Mouse (Mus musculus) midbrain, embryonic 13.5 days (tissue): ENCODE results near the gene Tcf7. TPM values are rescaled to one million over a fixed set of nuclear protein-coding genes. Genes with fewer than 3 reads are reported as not detected.

Experiments used
- ATAC-seq: fragments of 200-750 bp; cut with Nextera tagmentation; 2 replicates; pipeline ENCODE4 v1.8.0; 2017; ENCODE audit warnings: mild to moderate bottlenecking, moderate TSS enrichment, moderate library complexity
- H3K27ac ChIP-seq: fragments of 300-500 bp; sonication (generic); 2 replicates; pipeline ENCODE4 v1.5.1; 2015; ENCODE audit warnings: inconsistent platforms, mild to moderate bottlenecking, moderate library complexity
- H3K27me3 ChIP-seq: fragments of 300-500 bp; sonication (generic); 2 replicates; pipeline ENCODE4 v1.6.1; 2015; ENCODE audit warnings: mild to moderate bottlenecking, inconsistent platforms
- H3K36me3 ChIP-seq: fragments of 300-500 bp; sonication (generic); 2 replicates; pipeline ENCODE4 v1.6.1; 2015; ENCODE audit warnings: mild to moderate bottlenecking, inconsistent platforms
- H3K4me1 ChIP-seq: fragments of 300-500 bp; sonication (generic); replicated peaks from 2 replicates; pipeline ENCODE4 v1.6.1; 2015; ENCODE audit warnings: inconsistent platforms
- H3K4me2 ChIP-seq: fragments of 300-500 bp; sonication (generic); replicated peaks from 2 replicates; pipeline ENCODE4 v1.6.1; 2015; ENCODE audit warnings: moderate library complexity, mild to moderate bottlenecking, inconsistent platforms
- H3K4me3 ChIP-seq: fragments of 300-500 bp; sonication (generic); replicated peaks from 2 replicates; pipeline ENCODE4 v1.5.1; 2015; ENCODE audit warnings: mild to moderate bottlenecking, inconsistent platforms
- H3K9ac ChIP-seq: fragments of 300-500 bp; sonication (generic); replicated peaks from 2 replicates; pipeline ENCODE4 v1.6.1; 2015; ENCODE audit warnings: mild to moderate bottlenecking, inconsistent platforms
- H3K9me3 ChIP-seq: fragments of 300-500 bp; sonication (generic); 2 replicates; pipeline ENCODE4 v1.6.1; 2016; ENCODE audit warnings: mild to moderate bottlenecking, inconsistent platforms
- WGBS: fragments of 180-500 bp; shearing (Covaris S2); methylation state at CpG from one replicate; pipeline ENCODE4 v1.1.7; 2015; 5-methylcytosine and 5-hydroxymethylcytosine counted together
- polyA plus RNA-seq: library from polyadenylated mRNA; unstranded; fragments of >200 nt; fragmentation: Nextera tagmentation; extraction: Ambion mirVana; gene quantifications from 2 replicates; pipeline ENCODE4 v1.2.1, GENCODE M21; 2015

Gene Tcf7
- polyA plus RNA-seq, 1 experiment from 2014 or later: 4.2 TPM

GRCm38 (mm10) chr11:52281568-52282328 lies 1.1 kb downstream of the Tcf7 start:
- peak overlapping the region; percentile 95 for H3K4me2 ChIP-seq
- peak overlapping the region; percentile 59 for H3K4me3 ChIP-seq
- peaks cover 57% of the 10 kb centered on the region for H3K27me3 ChIP-seq
- H3K9ac ChIP-seq: no peak overlapping the region
- peaks cover 34% of the 10 kb centered on the region for H3K4me1 ChIP-seq
- WGBS: 69% methylated on average over 19 of the region's 19 CpGs
- no peak for ATAC-seq
- H3K9me3 ChIP-seq: no peaks in the 10 kb centered on the region
- no peaks in the 10 kb centered on the region for H3K36me3 ChIP-seq
- H3K27ac ChIP-seq: no peak overlapping the region

- Histone ChIP-seq H3K9me3 (no peaks in the 10 kb centered on the region), H3K4me2 (no peak overlapping the region), H3K27ac (no peak overlapping the region), H3K36me3 (no peaks in the 10 kb centered on the region), H3K4me1 (peaks cover 25% of the 10 kb centered on the region), H3K27me3 (peaks cover 49% of the 10 kb centered on the region), H3K9ac (no peak overlapping the region), H3K4me3 (no peak overlapping the region)
- WGBS: 91% methylated on average over 11 of the region's 11 CpGs
- no peak for ATAC-seq
Measured at GRCm38 (mm10) chr11:52280566-52281455, 2.0 kb downstream of the Tcf7 start.

DNA sequence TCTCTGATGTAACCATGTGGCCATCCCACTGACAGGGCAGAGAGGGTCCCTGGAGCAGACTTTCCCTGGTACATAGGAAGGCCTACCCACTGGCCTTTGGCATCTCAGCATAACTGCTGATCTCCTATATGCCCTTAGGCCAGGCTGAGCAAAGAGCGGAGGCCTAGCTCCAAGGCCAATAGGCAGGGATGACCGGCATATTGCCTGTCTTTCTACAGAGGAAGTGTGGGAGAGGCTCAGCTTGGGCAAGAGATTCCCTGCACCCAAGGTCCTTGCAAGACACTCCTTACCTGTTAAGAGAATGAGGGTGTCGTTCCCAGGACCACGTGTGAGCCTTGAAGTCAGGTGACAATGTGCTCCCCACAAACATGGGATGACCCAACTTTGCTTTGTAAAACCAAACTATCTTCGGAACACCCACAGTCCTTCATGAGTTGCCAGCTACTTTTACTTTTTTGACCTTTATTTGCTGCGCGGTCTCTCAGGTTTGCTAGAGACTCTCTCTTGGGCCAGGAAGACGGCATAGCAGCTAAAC lies 3.1 kb downstream of the Tcf7 start:
- no peaks in the 10 kb centered on the region for H3K9me3 ChIP-seq
- ATAC-seq: no peak
- no peak overlapping the region for H3K9ac ChIP-seq
- no peak overlapping the region for H3K4me3 ChIP-seq
- no peak overlapping the region for H3K4me2 ChIP-seq
- WGBS: 95% methylated on average over 8 of the region's 8 CpGs
- H3K27ac ChIP-seq: no peak overlapping the region
- peaks cover 38% of the 10 kb centered on the region for H3K27me3 ChIP-seq
- peaks cover 24% of the 10 kb centered on the region for H3K4me1 ChIP-seq
- H3K36me3 ChIP-seq: no peaks in the 10 kb centered on the region

DNA sequence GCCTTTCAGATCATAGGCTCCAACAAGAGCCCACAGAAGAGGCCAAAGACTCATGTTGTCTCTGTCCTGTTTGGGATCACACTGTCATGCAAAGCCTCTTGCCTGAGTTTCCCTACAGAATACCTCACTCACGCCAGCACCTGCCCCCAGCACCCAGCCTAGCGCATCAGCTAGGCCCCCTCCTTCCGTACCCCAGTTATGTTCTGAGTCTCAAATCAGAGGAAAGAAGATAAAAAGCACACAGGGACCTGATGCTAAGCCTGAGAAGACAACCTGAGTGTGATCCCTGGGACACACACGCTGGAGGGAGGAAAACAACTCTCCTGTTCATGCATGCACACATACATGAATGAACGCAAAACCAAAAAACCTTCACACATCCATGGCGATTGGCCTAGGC lies 3.8 kb downstream of the Tcf7 start:
- H3K27ac ChIP-seq: no peak overlapping the region
- H3K36me3 ChIP-seq: no peaks in the 10 kb centered on the region
- no peak for ATAC-seq
- peaks cover 17% of the 10 kb centered on the region for H3K4me1 ChIP-seq
- no peak overlapping the region for H3K4me2 ChIP-seq
- H3K9ac ChIP-seq: no peak overlapping the region
- no peaks in the 10 kb centered on the region for H3K9me3 ChIP-seq
- 92% methylated on average over 6 of the region's 6 CpGs for WGBS
- H3K4me3 ChIP-seq: no peak overlapping the region
- peaks cover 31% of the 10 kb centered on the region for H3K27me3 ChIP-seq

- H3K9me3 ChIP-seq: no peaks in the 10 kb centered on the region
- H3K4me1 ChIP-seq: peaks cover 9% of the 10 kb centered on the region
- H3K4me2 ChIP-seq: no peak overlapping the region
- H3K36me3 ChIP-seq: no peaks in the 10 kb centered on the region
- H3K4me3 ChIP-seq: no peak overlapping the region
- ATAC-seq: no peak
- H3K27ac ChIP-seq: no peak overlapping the region
- H3K9ac ChIP-seq: no peak overlapping the region
- 92% methylated on average over 3 of the region's 3 CpGs for WGBS
- H3K27me3 ChIP-seq: peaks cover 22% of the 10 kb centered on the region
Measured at GRCm38 (mm10) chr11:52278164-52278563, 4.7 kb downstream of the Tcf7 start.

GRCm38 (mm10) chr11:52277433-52278150 lies 5.2 kb downstream of the Tcf7 start:
- Histone ChIP-seq H3K4me2 (no peak overlapping the region), H3K27me3 (peaks cover 18% of the 10 kb centered on the region), H3K9ac (no peak overlapping the region), H3K27ac (no peak overlapping the region), H3K36me3 (no peaks in the 10 kb centered on the region), H3K4me1 (peaks cover 11% of the 10 kb centered on the region), H3K9me3 (no peaks in the 10 kb centered on the region), H3K4me3 (no peak overlapping the region)
- ATAC-seq: no peak
- WGBS: 91% methylated on average over 6 of the region's 6 CpGs

DNA sequence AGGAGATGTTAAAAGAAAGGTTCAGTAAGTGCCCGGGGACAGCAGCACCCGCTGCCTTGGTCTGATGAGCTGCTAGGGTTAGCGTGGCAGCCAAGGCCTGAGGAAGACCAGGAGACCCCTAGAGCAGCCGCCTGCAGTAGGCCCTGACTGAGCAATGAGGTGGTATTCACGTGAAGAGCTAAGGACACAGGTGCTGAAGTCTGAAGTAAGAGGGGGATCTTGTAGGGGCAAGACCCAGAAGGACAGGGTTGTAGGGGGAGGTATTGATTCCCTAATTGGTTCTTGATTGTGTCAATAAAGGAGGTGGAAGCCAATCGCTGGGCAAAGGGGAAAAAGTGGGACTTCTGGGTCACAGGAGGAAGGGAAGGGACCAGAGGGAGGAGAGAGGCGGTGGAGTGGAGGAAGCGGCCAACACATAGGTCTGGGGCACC lies 5.8 kb downstream of the Tcf7 start:
- H3K27me3 ChIP-seq: peaks cover 12% of the 10 kb centered on the region
- no peak overlapping the region for H3K4me2 ChIP-seq
- WGBS: 90% methylated on average over 8 of the region's 8 CpGs
- H3K4me1 ChIP-seq: 0 out of 2 replicates have a peak, but pooled peaks cover 7% of the 10 kb centered on the region
- no peak overlapping the region for H3K4me3 ChIP-seq
- H3K36me3 ChIP-seq: no peaks in the 10 kb centered on the region
- ATAC-seq: no peak
- H3K27ac ChIP-seq: no peak overlapping the region
- H3K9me3 ChIP-seq: no peaks in the 10 kb centered on the region
- H3K9ac ChIP-seq: no peak overlapping the region

- no peaks in the 10 kb centered on the region for H3K9me3 ChIP-seq
- H3K27me3 ChIP-seq: peaks cover 1% of the 10 kb centered on the region; the same call in 1 of the 2 replicates
- 0 out of 2 replicates have a peak, but pooled peaks cover 7% of the 10 kb centered on the region for H3K4me1 ChIP-seq
- ATAC-seq: no peak
- WGBS: 81% methylated on average over 9 of the region's 9 CpGs
- no peak overlapping the region for H3K4me3 ChIP-seq
- no peak overlapping the region for H3K4me2 ChIP-seq
- no peaks in the 10 kb centered on the region for H3K36me3 ChIP-seq
- no peak overlapping the region for H3K27ac ChIP-seq
- no peak overlapping the region for H3K9ac ChIP-seq
Measured at GRCm38 (mm10) chr11:52275774-52276555, 6.8 kb downstream of the Tcf7 start.

GRCm38 (mm10) chr11:52275366-52275765 lies 7.4 kb downstream of the Tcf7 start:
- Histone ChIP-seq H3K4me3 (no peak overlapping the region), H3K9me3 (no peaks in the 10 kb centered on the region), H3K27me3 (no peaks in the 10 kb centered on the region), H3K27ac (no peak overlapping the region), H3K4me2 (no peak overlapping the region), H3K36me3 (no peaks in the 10 kb centered on the region), H3K4me1 (0 out of 2 replicates have a peak, but pooled peaks cover 7% of the 10 kb centered on the region), H3K9ac (no peak overlapping the region)
- no peak for ATAC-seq
- 91% methylated on average over 8 of the region's 8 CpGs for WGBS

GRCm38 (mm10) chr11:52274456-52275112 lies 8.2 kb downstream of the Tcf7 start:
- Histone ChIP-seq H3K9ac (no peak overlapping the region), H3K9me3 (no peaks in the 10 kb centered on the region), H3K27ac (no peak overlapping the region), H3K27me3 (no peaks in the 10 kb centered on the region), H3K4me1 (0 out of 2 replicates have a peak, but pooled peaks cover 7% of the 10 kb centered on the region), H3K36me3 (no peaks in the 10 kb centered on the region), H3K4me3 (no peak overlapping the region), H3K4me2 (no peak overlapping the region)
- 85% methylated on average over 20 of the region's 20 CpGs for WGBS
- no peak for ATAC-seq

GRCm38 (mm10) chr11:52273942-52274330 lies 8.9 kb downstream of the Tcf7 start:
- no peak overlapping the region for H3K27ac ChIP-seq
- no peaks in the 10 kb centered on the region for H3K36me3 ChIP-seq
- no peak overlapping the region for H3K4me3 ChIP-seq
- no peak overlapping the region for H3K9ac ChIP-seq
- WGBS: 83% methylated on average over 4 of the region's 4 CpGs
- no peak overlapping the region for H3K4me2 ChIP-seq
- H3K27me3 ChIP-seq: no peaks in the 10 kb centered on the region
- no peak for ATAC-seq
- no peaks in the 10 kb centered on the region for H3K9me3 ChIP-seq
- H3K4me1 ChIP-seq: 0 out of 2 replicates have a peak, but pooled peaks cover 7% of the 10 kb centered on the region
